ENCODE assay signal across 29 mouse cellular contexts in the genomic region with DNA sequence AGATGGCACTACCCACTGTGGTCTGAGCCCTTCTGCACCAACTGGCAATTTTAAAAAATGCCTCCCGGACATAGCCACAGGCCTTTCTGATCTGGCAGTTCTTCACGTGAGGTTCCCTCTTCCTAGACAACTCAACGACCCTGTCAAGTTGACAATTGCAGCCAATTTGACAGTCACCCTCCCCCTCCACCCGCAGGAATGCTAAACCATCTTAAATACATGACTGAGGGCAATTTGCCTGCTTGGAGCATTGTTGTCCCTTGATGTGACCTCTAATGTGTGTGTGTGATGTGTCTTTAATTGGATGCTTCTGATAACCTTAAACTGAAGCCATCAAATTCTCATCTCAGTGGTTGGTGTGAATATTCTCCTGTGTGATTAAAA. TPM values are rescaled to one million over a fixed set of nuclear protein-coding genes. Genes with fewer than 3 reads are reported as not detected.
A peak's percentile ranks its signal among the peaks of the same experiment; 100 is the strongest.
DNase-seq lines count a peak whose midpoint lies in the region; ATAC-seq and TF ChIP-seq lines count a peak whose summit lies in the region.
"Had no signal": no experiment of that assay in that cellular context is flagged by ENCODE, and none has a peak within 500 bp of the region (broad histone marks: within the 10 kb centered on the region; RNA-seq: fewer than 3 reads in every experiment).

No protein-coding gene starts in this region.

- DNase-seq in embryo, embryonic 9.5 days (ENCODE audit: extremely low spot score), result peak; percentile 14
- DNase-seq in embryo, embryonic 10.5 days (ENCODE audit: low spot score), result no peak
- DNase-seq in heart, adult 9 months (ENCODE audit: low spot score in 2 of 2), result no peak
- DNase-seq in layer of hippocampus, adult 2 months (ENCODE audit: low spot score in 2 of 2), result no peak
- DNase-seq in layer of hippocampus, postnatal 10 days (ENCODE audit: low spot score in 2 of 2), result no peak
- DNase-seq in cerebellum, adult 9-11 months, result no peak
- DNase-seq in cerebellum, adult 2 months, result no peak
- DNase-seq: adrenal gland, postnatal 10 days; cerebellum, postnatal 14 days; gastrocnemius, postnatal 10 days; kidney, adult 18-20 months; kidney, postnatal 25 days; liver, postnatal 0 days; lung, postnatal 36 days; thymus, adult 2 months; thymus, postnatal 36 days had no signal

- no peak for TF ChIP-seq POLR2A in cerebellum, adult 2 months (IDR thresholded peaks at IDR 0.05; ENCODE audit: borderline replicate concordance, insufficient read depth, low read length)

- peak overlapping the region; percentile 37 for H3K4me2 ChIP-seq in heart, embryonic 12.5 days
- H3K4me2 ChIP-seq: embryonic facial prominence, embryonic 15.5 days; forebrain, embryonic 13.5 days; kidney, embryonic 15.5 days; limb, embryonic 13.5 days; liver, embryonic 12.5 days; midbrain, embryonic 11.5 days; neural tube, embryonic 12.5 days had no signal

- peak overlapping the region; percentile 92 for H3K27ac ChIP-seq in heart, embryonic 12.5 days (ENCODE audit: poor library complexity, severe bottlenecking)
- H3K27ac ChIP-seq in layer of hippocampus, adult 2 months, result peak overlapping the region; percentile 80
- H3K27ac ChIP-seq in cerebellum, adult 2 months (ENCODE audit: insufficient read depth, low read length), result no peak overlapping the region
- H3K27ac ChIP-seq: embryonic facial prominence, embryonic 15.5 days; forebrain, embryonic 13.5 days; kidney, embryonic 15.5 days; limb, embryonic 13.5 days; liver, embryonic 12.5 days; neural tube, embryonic 12.5 days had no signal

- H3K4me3 ChIP-seq in heart, embryonic 12.5 days, result no peak overlapping the region
- no peak overlapping the region for H3K4me3 ChIP-seq in layer of hippocampus, adult 2 months
- H3K4me3 ChIP-seq in cerebellum, adult 2 months (replicated peaks; ENCODE audit: insufficient read depth, low read depth, low read length), result no peak overlapping the region
- H3K4me3 ChIP-seq: embryonic facial prominence, embryonic 15.5 days; forebrain, embryonic 13.5 days; kidney, embryonic 15.5 days; limb, embryonic 13.5 days; liver, embryonic 12.5 days; neural tube, embryonic 12.5 days had no signal

- no peak for TF ChIP-seq CTCF in layer of hippocampus, adult 2 months (conservative IDR thresholded peaks at IDR 0.05)
- TF ChIP-seq CTCF in cerebellum, adult 2 months (IDR thresholded peaks at IDR 0.05; ENCODE audit: borderline replicate concordance, insufficient read depth, low read depth, low read length), result no peak

- ATAC-seq in heart, embryonic 12.5 days (ENCODE audit: insufficient number of reproducible peaks, low FRiP score), result no peak
- ATAC-seq: forebrain, embryonic 13.5 days; hindbrain, embryonic 16.5 days; liver, embryonic 12.5 days; liver, postnatal 0 days; midbrain, embryonic 16.5 days; Patski had no signal

- H3K36me3 ChIP-seq in heart, embryonic 12.5 days, result peaks cover 3% of the 10 kb centered on the region; the same call in 1 of the 2 replicates
- H3K36me3 ChIP-seq: embryonic facial prominence, embryonic 15.5 days; G1E; kidney, embryonic 15.5 days; limb, embryonic 13.5 days; liver, embryonic 12.5 days; neural tube, embryonic 12.5 days had no signal

- H3K9ac ChIP-seq in heart, embryonic 12.5 days, result no peak overlapping the region
- H3K9ac ChIP-seq: embryonic facial prominence, embryonic 15.5 days; forebrain, embryonic 13.5 days; kidney, embryonic 15.5 days; limb, embryonic 13.5 days; liver, embryonic 12.5 days; liver, postnatal 0 days; neural tube, embryonic 12.5 days had no signal

- WGBS in heart, embryonic 12.5 days, result 24% methylated on average over 4 of the region's 4 CpGs
- 33% methylated on average over 4 of the region's 4 CpGs for WGBS in cerebellum, adult 2 months

- H3K4me1 ChIP-seq in heart, embryonic 12.5 days (replicated peaks), result peaks cover 77% of the 10 kb centered on the region
- H3K4me1 ChIP-seq in cerebellum, adult 2 months (ENCODE audit: control insufficient read depth, insufficient read depth, low read length), result no peaks in the 10 kb centered on the region
- H3K4me1 ChIP-seq: embryonic facial prominence, embryonic 15.5 days; forebrain, embryonic 13.5 days; liver, embryonic 12.5 days; neural tube, embryonic 12.5 days had no signal

- no peaks in the 10 kb centered on the region for H3K27me3 ChIP-seq in heart, embryonic 12.5 days (replicated peaks)
- no peaks in the 10 kb centered on the region for H3K27me3 ChIP-seq in cerebellum, adult 2 months (ENCODE audit: control insufficient read depth, insufficient read depth, low read length)
- H3K27me3 ChIP-seq: embryonic facial prominence, embryonic 15.5 days; forebrain, embryonic 13.5 days; kidney, embryonic 15.5 days; limb, embryonic 13.5 days; liver, embryonic 12.5 days; neural tube, embryonic 12.5 days; Patski had no signal

- H3K9me3 ChIP-seq in heart, embryonic 12.5 days (replicated peaks), result no peaks in the 10 kb centered on the region
- H3K9me3 ChIP-seq: embryonic facial prominence, embryonic 15.5 days; forebrain, embryonic 13.5 days; G1E; kidney, embryonic 15.5 days; limb, embryonic 13.5 days; liver, embryonic 12.5 days; neural tube, embryonic 12.5 days had no signal

RNA-seq across cellular contexts. Expression of a gene that starts 55.3 kb away (rescaled TPM):
- 65.0 and 65.8 TPM in 2 replicates for polyA plus RNA-seq in heart, embryonic 12.5 days (2016; fragmentation: Nextera tagmentation; extraction: Ambion mirVana)
- total RNA-seq in layer of hippocampus, adult 2 months (2021), result under 1 TPM; 0.22 to 0.44 TPM
- under 1 TPM; 0.47 to 0.66 TPM for total RNA-seq in layer of hippocampus, postnatal 10 days (2021)
- 0.23 and 0.29 TPM in 2 replicates for polyA plus RNA-seq in cerebellum, adult 2 months (2012; rRNA removed)
- total RNA-seq: megakaryocyte, adult 5-6 weeks had no signal
- polyA plus RNA-seq: G1E; liver, postnatal 0 days had no signal
